Mouse (Mus musculus) Muller cell, postnatal 12 days (primary cell): ENCODE measurements at regions not wholly inside any gene's neighbourhood (a gene's known extent, or its start where the extent isn't known, plus 50 kb on each side); places are given as distances from the start of the nearest gene placed in this dataset.
A peak's percentile ranks its signal among the peaks of the same experiment; 100 is the strongest.

ENCODE experiments used
- DNase-seq: peaks from one replicate; pipeline ENCODE4 v3.0.0-alpha.2; 2015; ENCODE audit errors: inconsistent ontology term

- peak; percentile 74 for DNase-seq
These were observed 56.1 kb upstream of the Cav2 start for GRCm38 (mm10) chr6:17224852-17225251.

- no peak for DNase-seq
These were observed 54.5 kb upstream of the Cav2 start for GRCm38 (mm10) chr6:17226483-17226882.
